In the genomic region with DNA sequence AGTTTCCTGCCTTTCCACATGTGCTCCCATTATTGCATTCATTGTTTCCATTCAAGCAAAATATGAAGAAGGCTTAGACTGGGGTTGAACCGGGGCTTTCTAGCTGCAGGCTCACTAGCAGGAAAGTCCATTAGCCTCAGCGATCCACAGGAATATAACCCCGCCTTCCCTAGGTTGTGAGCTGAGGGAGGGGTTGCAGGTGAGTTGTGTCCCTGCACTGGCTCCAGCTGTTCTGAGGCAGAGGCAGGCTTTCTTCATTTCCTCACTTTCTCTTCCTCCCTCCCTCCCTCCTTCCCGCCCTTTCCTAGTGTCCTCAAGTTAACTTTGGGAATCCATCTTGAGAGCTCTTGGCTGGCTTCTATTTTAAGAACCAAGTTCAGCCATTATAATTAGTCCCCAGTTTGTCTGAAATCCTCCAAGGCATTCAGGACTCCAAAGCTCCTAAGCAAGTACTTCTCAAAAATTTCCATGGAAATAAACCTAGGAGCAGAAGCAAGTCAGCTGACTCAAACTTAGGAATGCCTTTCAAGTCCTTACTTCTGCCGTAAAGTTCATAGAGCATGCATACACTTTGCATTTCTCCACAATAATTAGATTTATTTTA, we compare ENCODE assay signal across 12 mouse cellular contexts.
DNase-seq lines count a peak whose midpoint lies in the region; ATAC-seq and TF ChIP-seq lines count a peak whose summit lies in the region.
"Had no signal": no experiment of that assay in that cellular context is flagged by ENCODE, and none has a peak within 500 bp of the region (broad histone marks: within the 10 kb centered on the region; RNA-seq: fewer than 3 reads in every experiment).

No protein-coding gene starts in this region.

- no peak overlapping the region for H3K4me3 ChIP-seq in limb, embryonic 12.5 days (replicated peaks)
- H3K4me3 ChIP-seq in limb, embryonic 10.5 days, result no peak overlapping the region
- H3K4me3 ChIP-seq in forebrain, embryonic 12.5 days (replicated peaks), result no peak overlapping the region
- H3K4me3 ChIP-seq in limb, embryonic 13.5 days, result no peak overlapping the region
- H3K4me3 ChIP-seq in stomach, embryonic 16.5 days (replicated peaks; ENCODE audit: low read length), result no peak overlapping the region
- no peak overlapping the region for H3K4me3 ChIP-seq in intestine, postnatal 0 days (ENCODE audit: low read depth, low read length)
- H3K4me3 ChIP-seq: heart, embryonic 15.5 days; liver, embryonic 15.5 days had no signal

- H3K27ac ChIP-seq in limb, embryonic 12.5 days, result 0 out of 2 replicates have a peak overlapping the region, but pooled peaks have one; percentile 23
- H3K27ac ChIP-seq in limb, embryonic 10.5 days, result no peak overlapping the region
- peak overlapping the region; percentile 58 for H3K27ac ChIP-seq in forebrain, embryonic 12.5 days
- H3K27ac ChIP-seq in limb, embryonic 13.5 days, result peak overlapping the region; percentile 40
- peak overlapping the region; percentile 42 for H3K27ac ChIP-seq in stomach, embryonic 16.5 days (ENCODE audit: low read length)
- no peak overlapping the region for H3K27ac ChIP-seq in intestine, postnatal 0 days (ENCODE audit: low read depth, low read length)
- H3K27ac ChIP-seq: heart, embryonic 15.5 days; liver, embryonic 15.5 days had no signal

- no peak overlapping the region for H3K4me2 ChIP-seq in limb, embryonic 12.5 days
- peak overlapping the region; percentile 36 for H3K4me2 ChIP-seq in forebrain, embryonic 12.5 days
- H3K4me2 ChIP-seq in limb, embryonic 13.5 days (replicated peaks), result no peak overlapping the region
- 0 out of 2 replicates have a peak overlapping the region, but pooled peaks have one; percentile 9 for H3K4me2 ChIP-seq in stomach, embryonic 16.5 days (ENCODE audit: low read depth, low read length)
- no peak overlapping the region for H3K4me2 ChIP-seq in intestine, postnatal 0 days (replicated peaks; ENCODE audit: low read depth)
- H3K4me2 ChIP-seq: heart, embryonic 15.5 days; liver, embryonic 15.5 days had no signal

- DNase-seq in limb, embryonic 10.5 days (ENCODE audit: low spot score), result no peak
- DNase-seq in kidney, postnatal 4 days, result no peak
- DNase-seq in testis, postnatal 10 days (ENCODE audit: low spot score), result no peak
- DNase-seq: cerebellum, postnatal 25 days; thymus, adult 18-20 months had no signal

- ATAC-seq in limb, embryonic 12.5 days (ENCODE audit: insufficient number of reproducible peaks, insufficient read depth, low FRiP score, low TSS enrichment, low read depth), result no peak
- peak; percentile 54 for ATAC-seq in forebrain, embryonic 12.5 days (ENCODE audit: low FRiP score)
- ATAC-seq in limb, embryonic 13.5 days (ENCODE audit: low FRiP score, low read depth), result peak; percentile 24; the same call in 1 of the 2 replicates
- ATAC-seq in stomach, embryonic 16.5 days (ENCODE audit: insufficient read depth, low FRiP score), result peak; percentile 25; the same call in 1 of the 2 replicates
- no peak for ATAC-seq in intestine, postnatal 0 days

- no peaks in the 10 kb centered on the region for H3K9me3 ChIP-seq in limb, embryonic 12.5 days
- no peaks in the 10 kb centered on the region for H3K9me3 ChIP-seq in limb, embryonic 10.5 days (replicated peaks)
- no peaks in the 10 kb centered on the region for H3K9me3 ChIP-seq in forebrain, embryonic 12.5 days
- H3K9me3 ChIP-seq in limb, embryonic 13.5 days, result no peaks in the 10 kb centered on the region
- H3K9me3 ChIP-seq in stomach, embryonic 16.5 days (replicated peaks; ENCODE audit: control insufficient read depth, low read length), result no peaks in the 10 kb centered on the region
- no peaks in the 10 kb centered on the region for H3K9me3 ChIP-seq in intestine, postnatal 0 days (ENCODE audit: control insufficient read depth)
- H3K9me3 ChIP-seq: heart, embryonic 15.5 days; liver, embryonic 15.5 days had no signal

- H3K36me3 ChIP-seq in limb, embryonic 12.5 days, result no peaks in the 10 kb centered on the region
- H3K36me3 ChIP-seq in limb, embryonic 10.5 days, result no peaks in the 10 kb centered on the region
- no peaks in the 10 kb centered on the region for H3K36me3 ChIP-seq in forebrain, embryonic 12.5 days (replicated peaks)
- no peaks in the 10 kb centered on the region for H3K36me3 ChIP-seq in limb, embryonic 13.5 days
- no peaks in the 10 kb centered on the region for H3K36me3 ChIP-seq in stomach, embryonic 16.5 days (ENCODE audit: control insufficient read depth, insufficient read depth, low read length)
- no peaks in the 10 kb centered on the region for H3K36me3 ChIP-seq in intestine, postnatal 0 days (ENCODE audit: control insufficient read depth, insufficient read depth)
- H3K36me3 ChIP-seq: heart, embryonic 15.5 days; liver, embryonic 15.5 days had no signal

- 47% methylated on average over 5 of the region's 5 CpGs for WGBS in limb, embryonic 12.5 days
- 54% methylated on average over 5 of the region's 5 CpGs for WGBS in limb, embryonic 10.5 days
- 27% methylated on average over 5 of the region's 5 CpGs for WGBS in forebrain, embryonic 12.5 days
- WGBS in limb, embryonic 13.5 days, result 43% methylated on average over 5 of the region's 5 CpGs
- 32% methylated on average over 5 of the region's 5 CpGs for WGBS in stomach, embryonic 16.5 days
- 54% methylated on average over 5 of the region's 5 CpGs for WGBS in intestine, postnatal 0 days

- H3K9ac ChIP-seq in limb, embryonic 12.5 days (replicated peaks), result no peak overlapping the region
- H3K9ac ChIP-seq in forebrain, embryonic 12.5 days, result no peak overlapping the region
- no peak overlapping the region for H3K9ac ChIP-seq in limb, embryonic 13.5 days
- H3K9ac ChIP-seq in stomach, embryonic 16.5 days (ENCODE audit: low read length), result no peak overlapping the region
- H3K9ac ChIP-seq in intestine, postnatal 0 days (ENCODE audit: low read depth, low read length), result no peak overlapping the region
- H3K9ac ChIP-seq: heart, embryonic 15.5 days; liver, embryonic 15.5 days had no signal

- peaks cover 8% of the 10 kb centered on the region for H3K4me1 ChIP-seq in limb, embryonic 12.5 days (replicated peaks)
- peaks cover 7% of the 10 kb centered on the region; the same call in 1 of the 2 replicates for H3K4me1 ChIP-seq in limb, embryonic 10.5 days
- H3K4me1 ChIP-seq in forebrain, embryonic 12.5 days, result peaks cover 21% of the 10 kb centered on the region
- H3K4me1 ChIP-seq in limb, embryonic 13.5 days, result peaks cover 15% of the 10 kb centered on the region
- peaks cover 13% of the 10 kb centered on the region for H3K4me1 ChIP-seq in stomach, embryonic 16.5 days (ENCODE audit: control insufficient read depth, insufficient read depth, low read length)
- no peaks in the 10 kb centered on the region for H3K4me1 ChIP-seq in intestine, postnatal 0 days (replicated peaks; ENCODE audit: control insufficient read depth, insufficient read depth, low read length)
- H3K4me1 ChIP-seq: liver, embryonic 15.5 days had no signal

- no peaks in the 10 kb centered on the region for H3K27me3 ChIP-seq in limb, embryonic 12.5 days
- H3K27me3 ChIP-seq in limb, embryonic 10.5 days (ENCODE audit: low read depth, poor library complexity, severe bottlenecking), result no peaks in the 10 kb centered on the region
- peaks cover 15% of the 10 kb centered on the region for H3K27me3 ChIP-seq in forebrain, embryonic 12.5 days
- H3K27me3 ChIP-seq in limb, embryonic 13.5 days, result no peaks in the 10 kb centered on the region
- H3K27me3 ChIP-seq in stomach, embryonic 16.5 days (ENCODE audit: control insufficient read depth, insufficient read depth, low read length), result no peaks in the 10 kb centered on the region
- H3K27me3 ChIP-seq in intestine, postnatal 0 days (replicated peaks; ENCODE audit: control insufficient read depth, insufficient read depth, low read length), result no peaks in the 10 kb centered on the region
- H3K27me3 ChIP-seq: heart, embryonic 15.5 days; liver, embryonic 15.5 days had no signal

- no peak for TF ChIP-seq CTCF in intestine, postnatal 0 days (IDR thresholded peaks at IDR 0.05; ENCODE audit: low read depth)

Comparison
In these comparisons a context has a peak if more than half of its experiments do, and no peak if none do; other contexts are left out.
1. ATAC-seq: peak in forebrain, embryonic 12.5 days (single experiment), limb, embryonic 13.5 days (single experiment) and stomach, embryonic 16.5 days (single experiment); none in limb, embryonic 12.5 days (single experiment) and intestine, postnatal 0 days (single experiment).
2. H3K27ac ChIP-seq: peak in limb, embryonic 12.5 days (single experiment), forebrain, embryonic 12.5 days (single experiment), limb, embryonic 13.5 days (single experiment) and stomach, embryonic 16.5 days (single experiment); none in limb, embryonic 10.5 days (single experiment) and intestine, postnatal 0 days (single experiment).
3. H3K4me2 ChIP-seq: peak in forebrain, embryonic 12.5 days (single experiment) and stomach, embryonic 16.5 days (single experiment); none in limb, embryonic 12.5 days (single experiment), limb, embryonic 13.5 days (single experiment) and intestine, postnatal 0 days (single experiment).